Mouse (Mus musculus) lung, postnatal 0 days (tissue): ENCODE results near the gene Serpina1b.
"Not testable (repeated sequence)": the region's sequence is repeated elsewhere in the genome, so short reads cannot be mapped to it uniquely, and the experiment has no call there.

Experiments
- CTCF ChIP-seq: IDR thresholded peaks from 2 replicates; pipeline ENCODE4 v1.5.1; 2016; ENCODE audit warnings: antibody characterized with exemption, mild to moderate bottlenecking
- EP300 ChIP-seq: IDR thresholded peaks from 2 replicates; pipeline ENCODE4 v1.6.1; 2016; ENCODE audit warnings: antibody characterized with exemption, mild to moderate bottlenecking, control low read depth

GRCm38 (mm10) chr12:103853032-103853431 lies 22.9 kb upstream of the Serpina1b start:
- not testable (repeated sequence) for TF ChIP-seq CTCF, EP300
